Mouse (Mus musculus): ENCODE data around the gene Gskip. TPM values are rescaled to one million over a fixed set of nuclear protein-coding genes. Genes with fewer than 3 reads are reported as not detected.

Gene Gskip
- total RNA-seq, 2 experiments from 2014 or later, result 4.7 to 6.7 TPM

DNA sequence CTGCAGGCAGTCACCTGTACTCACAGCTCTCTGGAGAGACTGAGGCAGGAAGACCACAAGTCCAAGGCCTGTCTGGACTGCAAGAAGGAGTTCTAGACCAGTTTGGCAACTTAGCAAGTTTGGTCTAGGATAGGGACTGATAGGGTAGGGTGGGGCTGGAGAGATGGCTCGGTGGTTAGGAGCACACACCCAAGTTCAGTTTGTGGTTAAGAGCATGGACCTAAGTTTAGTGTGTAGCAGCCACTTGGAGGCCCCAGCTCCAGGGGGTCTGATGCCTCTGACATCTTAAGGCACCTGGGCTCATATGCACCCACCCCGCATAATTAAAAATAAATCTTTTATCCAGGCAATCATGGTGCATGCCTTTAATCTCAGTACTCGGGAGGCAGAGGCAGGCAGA, 42.6 kb downstream of the Gskip start:
- no peak for DNase-seq
- H3K4me3 ChIP-seq, result no peak overlapping the region
- intact Hi-C loops (cut with DNase I), result loop anchor here (5.0 kb wide), 1 partner anchor 230 kb away; no protein-coding TSS in a partner anchor
- TF ChIP-seq CTCF (IDR thresholded peaks at IDR 0.05), result no peak
- H3K27ac ChIP-seq, result no peak overlapping the region

- intact Hi-C loops (cut with DNase I), result loop anchor here (5.0 kb wide), 1 partner anchor 231 kb away; no protein-coding TSS in a partner anchor
- DNase-seq, result no peak
- peak; percentile 76 for TF ChIP-seq CTCF (IDR thresholded peaks at IDR 0.05)
- Histone ChIP-seq H3K27ac (no peak overlapping the region), H3K4me3 (no peak overlapping the region)
Measured at GRCm38 (mm10) chr12:105727964-105728363, 43.3 kb downstream of the Gskip start.

DNA sequence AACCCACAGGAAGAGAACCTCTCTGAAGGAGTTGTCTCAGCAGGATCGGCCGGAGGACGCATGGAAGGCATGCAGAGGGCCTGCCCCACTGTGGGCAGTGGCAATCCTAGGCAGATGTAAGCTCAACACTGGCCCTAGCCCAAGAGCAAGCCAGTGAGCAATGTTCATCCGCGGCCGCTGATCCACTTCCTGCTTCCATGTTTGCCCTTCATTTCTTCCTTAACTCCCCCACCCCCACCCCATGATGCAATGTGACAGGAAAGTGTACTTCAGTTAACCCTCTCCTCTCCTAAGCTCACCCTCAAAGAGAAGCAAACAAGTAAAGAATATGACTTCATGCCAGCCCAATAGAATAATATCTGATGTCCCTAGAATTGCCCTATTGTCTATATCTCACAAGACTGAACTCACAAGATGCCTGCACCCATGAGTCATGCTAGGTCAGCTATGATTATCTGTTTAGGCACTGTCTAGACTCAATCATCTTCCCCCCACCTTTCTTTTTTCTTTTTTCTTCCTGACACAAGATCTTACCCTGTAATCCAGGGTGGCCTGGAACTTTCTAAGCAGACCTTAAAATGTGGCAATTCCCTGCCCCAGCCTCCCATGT, 46.3 kb downstream of the Gskip start:
- no peak for TF ChIP-seq CTCF (IDR thresholded peaks at IDR 0.05)
- no peak overlapping the region for H3K4me3 ChIP-seq
- H3K27ac ChIP-seq, result no peak overlapping the region
- intact Hi-C loops (cut with DNase I), result no loop called here
- DNase-seq, result no peak

DNA sequence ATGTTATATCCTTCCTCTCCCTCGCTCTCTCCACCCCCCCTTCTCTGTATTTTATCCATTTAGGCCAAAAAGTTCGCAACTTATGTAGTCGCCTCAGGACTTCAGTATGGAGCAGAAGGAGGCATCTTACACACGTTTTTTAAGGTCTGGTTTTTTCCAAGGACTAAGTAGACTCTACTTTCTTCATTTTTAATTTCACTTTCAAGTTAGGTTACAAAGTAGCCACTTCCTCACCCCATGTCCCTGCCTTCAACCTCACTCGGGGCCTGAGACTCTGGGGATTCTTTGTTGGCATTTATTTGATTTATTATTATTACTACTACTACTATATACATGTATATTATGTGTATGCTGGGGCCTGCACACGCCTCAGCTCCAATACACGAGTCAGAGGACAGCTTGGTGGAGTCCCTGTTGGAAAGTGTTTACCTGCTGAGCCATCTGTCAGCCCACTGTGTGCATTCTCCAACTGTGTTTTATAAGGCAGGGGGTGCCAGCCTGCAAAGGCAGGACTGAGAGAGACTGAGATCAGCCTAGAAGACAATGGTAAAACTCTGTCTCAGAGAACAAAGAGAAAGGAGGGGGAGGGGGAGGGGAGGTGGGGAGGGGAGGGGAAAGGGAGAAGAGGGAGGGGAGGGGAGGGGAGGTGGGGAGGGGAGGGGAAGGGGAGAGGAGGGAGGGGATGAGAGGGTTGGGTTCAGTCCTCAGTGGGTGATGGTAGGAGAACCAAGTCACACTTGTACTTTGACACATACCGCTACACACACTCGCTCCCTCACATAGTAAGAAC, 48.9 kb downstream of the Gskip start:
- H3K27ac ChIP-seq, result no peak overlapping the region
- TF ChIP-seq CTCF (IDR thresholded peaks at IDR 0.05), result no peak
- no peak for DNase-seq
- intact Hi-C loops (cut with DNase I), result no loop called here
- H3K4me3 ChIP-seq, result no peak overlapping the region

DNA sequence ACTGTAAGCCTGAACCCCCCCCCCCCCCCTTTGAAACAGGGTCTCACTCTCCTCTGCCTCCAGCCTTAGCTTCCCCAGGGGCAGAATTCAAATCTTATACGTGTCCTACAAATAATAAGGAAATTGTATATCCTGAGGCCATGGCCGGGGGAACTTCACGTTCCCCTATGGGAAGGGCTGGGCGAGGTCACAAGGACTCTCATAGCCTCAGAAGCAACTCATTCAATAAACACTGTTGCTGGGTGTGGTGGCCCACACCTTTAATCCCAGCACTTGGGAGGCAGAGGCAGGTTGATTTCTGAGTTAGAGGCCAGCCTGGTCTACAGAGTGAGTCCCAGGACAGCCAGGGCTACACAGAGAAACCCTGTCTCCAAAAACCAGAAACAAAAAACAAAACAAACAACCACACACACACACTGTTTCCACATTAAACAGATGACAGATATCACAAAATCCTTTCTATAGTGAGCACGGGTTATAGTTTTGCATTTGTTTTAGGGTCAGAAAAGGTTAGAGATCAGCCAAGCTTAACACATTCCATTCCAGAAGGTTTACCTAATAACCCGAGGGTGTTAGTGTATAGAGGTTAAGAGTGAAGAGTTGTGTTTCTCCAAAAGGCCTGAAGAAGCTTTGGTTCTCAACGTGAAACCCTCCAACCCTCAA, 50.7 kb downstream of the Gskip start:
- no peak for DNase-seq
- no peak overlapping the region for H3K4me3 ChIP-seq
- intact Hi-C loops (cut with DNase I), result no loop called here
- no peak for TF ChIP-seq CTCF (IDR thresholded peaks at IDR 0.05)
- no peak overlapping the region for H3K27ac ChIP-seq

DNA sequence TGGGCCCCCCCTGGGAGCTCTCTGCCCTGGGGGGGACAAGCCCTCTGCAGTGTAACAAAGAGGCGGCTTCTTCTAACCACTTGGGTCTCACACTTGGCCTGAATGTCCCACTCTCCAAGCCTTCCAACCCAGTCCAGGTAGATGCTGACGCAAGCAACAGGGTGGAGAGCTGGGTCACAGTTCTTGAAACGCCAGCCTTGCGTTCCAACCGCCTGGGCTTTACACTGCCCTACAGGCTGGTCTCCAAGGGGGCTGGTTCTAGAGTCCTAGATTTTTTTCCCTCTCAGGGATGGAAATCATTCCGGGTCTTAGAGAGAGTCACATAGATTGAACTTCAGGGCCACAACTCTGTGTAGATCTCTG, 51.2 kb downstream of the Gskip start:
- Histone ChIP-seq H3K4me3 (no peak overlapping the region), H3K27ac (no peak overlapping the region)
- DNase-seq, result no peak
- TF ChIP-seq CTCF (IDR thresholded peaks at IDR 0.05), result no peak
- intact Hi-C loops (cut with DNase I), result no loop called here

GRCm38 (mm10) chr12:105738316-105739096, 53.9 kb downstream of the Gskip start:
- no peak for DNase-seq
- H3K4me3 ChIP-seq, result no peak overlapping the region
- H3K27ac ChIP-seq, result no peak overlapping the region
- intact Hi-C loops (cut with DNase I), result no loop called here
- no peak for TF ChIP-seq CTCF (IDR thresholded peaks at IDR 0.05)

DNA sequence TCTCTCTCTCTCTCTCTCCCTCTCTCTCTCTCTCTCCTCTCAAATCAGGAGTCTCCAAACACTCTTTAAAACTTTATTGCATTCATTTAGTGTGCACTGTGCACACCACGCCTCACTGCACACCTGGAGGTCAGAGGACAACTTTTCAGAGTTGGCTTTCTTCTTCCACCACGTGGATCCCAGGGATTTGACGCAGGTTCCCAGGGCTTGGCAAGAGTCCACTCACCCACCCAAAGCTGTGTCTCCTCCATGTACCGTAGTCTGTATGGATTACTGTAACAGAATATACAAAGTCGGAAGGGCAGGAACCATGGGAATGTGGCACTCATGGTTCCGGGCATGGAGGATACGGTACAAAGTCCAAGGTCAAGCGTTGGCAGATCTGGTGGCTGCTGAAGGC, 55.0 kb downstream of the Gskip start:
- DNase-seq, result no peak
- Histone ChIP-seq H3K4me3 (no peak overlapping the region), H3K27ac (no peak overlapping the region)
- no peak for TF ChIP-seq CTCF (IDR thresholded peaks at IDR 0.05)
- intact Hi-C loops (cut with DNase I), result no loop called here

GRCm38 (mm10) chr12:105748114-105748513, 63.5 kb downstream of the Gskip start:
- Histone ChIP-seq H3K27ac (no peak overlapping the region), H3K4me3 (no peak overlapping the region)
- intact Hi-C loops (cut with DNase I), result no loop called here
- TF ChIP-seq CTCF (IDR thresholded peaks at IDR 0.05), result no peak
- no peak for DNase-seq

Other genes starting within 250 kb of the Gskip start
- under 1 TPM; 0.22 to 0.26 TPM for gene D430019H16Rik, start 231.0 kb upstream of the Gskip start, total RNA-seq (2021)
- gene Bdkrb2, start 121.6 kb upstream of the Gskip start, total RNA-seq (2021), result under 1 TPM; 0.39 to 0.82 TPM
- under 1 TPM in 1 of 2 experiments, not detected in 1; 0.28 TPM for gene Bdkrb1, start 81.7 kb upstream of the Gskip start, total RNA-seq (2021)
- 10 to 100 TPM; 18.9 to 19.1 TPM for gene Atg2b, start 382 bp downstream of the Gskip start, total RNA-seq (2021)
- not detected for gene Ak7, start 21.1 kb downstream of the Gskip start, total RNA-seq (2021)
- gene Papola, start 99.9 kb downstream of the Gskip start, total RNA-seq (2021), result 10 to 100 TPM; 70.0 to 88.1 TPM

All from gastrocnemius, adult 2 months (tissue).